Mouse (Mus musculus) ovary, postnatal 10 days (tissue): ENCODE measurements around the gene Myzap.
A peak's percentile ranks its signal among the peaks of the same experiment; 100 is the strongest.
"Not testable (repeated sequence)": the region's sequence is repeated elsewhere in the genome, so short reads cannot be mapped to it uniquely, and the experiment has no call there.

Source experiments
- DNase-seq: peaks from one replicate; pipeline ENCODE4 v3.0.0; 2022; ENCODE audit warnings: low spot score

The Myzap gene

DNA sequence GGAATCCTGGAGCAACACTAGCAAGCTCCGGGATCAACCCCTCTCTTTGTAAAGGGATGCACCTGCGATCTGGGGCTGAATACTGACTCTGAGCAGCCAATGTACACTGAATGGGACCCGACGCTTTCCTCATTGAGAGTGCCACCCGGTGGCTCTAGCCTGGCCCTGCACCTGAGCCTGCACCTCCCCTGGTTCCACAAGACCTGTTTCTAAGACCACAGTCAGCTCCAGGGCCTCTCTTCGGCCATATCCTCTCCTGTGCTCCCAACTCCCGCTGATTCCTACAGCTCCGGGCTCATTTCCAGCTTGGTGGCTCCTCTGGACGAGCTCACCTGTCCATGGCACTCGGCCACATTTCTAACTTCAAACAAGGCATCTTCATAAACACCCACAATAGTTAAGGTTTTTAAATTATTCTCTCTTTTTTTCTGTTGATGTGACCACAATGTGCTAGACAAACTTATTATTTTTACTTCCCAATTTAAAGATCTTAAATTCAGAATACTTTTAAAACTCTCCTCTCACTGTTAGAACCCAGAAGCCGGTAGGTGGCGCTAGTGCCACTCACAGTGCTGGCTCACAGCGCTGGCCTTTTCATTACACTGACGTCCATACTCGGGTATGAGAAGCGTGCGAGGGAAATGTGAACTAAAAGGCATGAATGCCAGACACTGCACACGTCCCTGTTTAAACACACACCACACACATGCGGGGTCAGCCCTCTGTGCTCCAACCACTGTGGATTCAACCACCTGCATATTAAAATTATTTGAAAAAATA is 48.5 kb downstream of the Myzap start:
- peak; percentile 68 for DNase-seq

DNA sequence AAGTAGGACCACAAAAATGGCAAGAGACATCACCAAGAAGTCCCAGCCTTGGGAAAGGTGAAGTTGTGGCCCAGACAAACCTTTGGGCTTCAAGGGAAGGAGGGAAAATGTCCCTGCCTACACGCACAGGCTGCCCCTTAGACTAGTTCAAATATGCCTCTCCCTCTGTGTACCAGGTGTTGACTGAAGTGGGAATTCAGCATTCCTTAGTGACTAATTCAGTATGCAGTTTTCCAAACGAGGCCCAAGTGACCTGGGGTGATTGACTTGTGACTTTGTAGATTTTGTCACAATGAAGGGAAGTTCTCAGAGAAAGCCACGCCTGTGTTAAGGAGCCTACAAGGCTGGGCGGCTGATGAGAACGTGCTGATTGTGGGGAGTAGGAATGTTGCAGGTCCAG is 49.9 kb downstream of the Myzap start:
- DNase-seq = no peak

DNA sequence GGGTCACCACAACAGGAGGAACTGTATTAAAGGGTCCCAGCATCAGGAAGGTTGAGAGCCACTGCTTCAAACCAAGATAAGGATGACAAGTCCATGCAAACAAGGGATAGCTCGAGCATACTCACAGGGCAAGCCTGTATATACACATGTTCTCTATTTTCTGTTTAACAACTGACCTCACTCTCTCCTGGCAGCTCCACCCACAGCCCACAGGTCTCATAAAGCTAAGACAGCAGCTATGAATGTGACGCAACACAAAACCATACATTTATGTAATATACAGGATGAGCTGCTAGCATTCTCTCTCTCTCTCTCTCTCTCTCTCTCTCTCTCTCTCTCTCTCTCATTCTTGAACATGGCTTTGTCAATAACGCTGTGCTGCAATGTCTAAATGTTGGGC is 51.4 kb downstream of the Myzap start:
- DNase-seq = no peak

DNA sequence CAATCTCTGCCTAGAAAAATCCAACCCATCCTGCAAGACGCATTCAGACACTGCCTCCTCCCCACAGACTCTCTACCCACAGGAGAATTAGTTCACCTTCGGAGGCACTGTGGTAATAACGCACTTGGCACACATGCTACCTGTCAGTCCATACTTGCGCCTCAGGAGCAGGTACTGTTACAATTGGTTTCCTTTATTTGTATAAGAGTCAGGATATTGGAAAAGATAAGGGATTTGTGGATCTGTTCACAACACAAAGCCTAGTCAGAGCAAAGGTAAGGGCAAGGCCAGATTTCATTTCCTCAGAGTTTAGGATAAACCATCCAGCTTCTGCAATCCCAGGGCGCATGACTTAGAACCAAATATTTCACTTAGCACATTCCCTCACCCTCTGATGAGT is 56.4 kb downstream of the Myzap start:
- DNase-seq = no peak

DNA sequence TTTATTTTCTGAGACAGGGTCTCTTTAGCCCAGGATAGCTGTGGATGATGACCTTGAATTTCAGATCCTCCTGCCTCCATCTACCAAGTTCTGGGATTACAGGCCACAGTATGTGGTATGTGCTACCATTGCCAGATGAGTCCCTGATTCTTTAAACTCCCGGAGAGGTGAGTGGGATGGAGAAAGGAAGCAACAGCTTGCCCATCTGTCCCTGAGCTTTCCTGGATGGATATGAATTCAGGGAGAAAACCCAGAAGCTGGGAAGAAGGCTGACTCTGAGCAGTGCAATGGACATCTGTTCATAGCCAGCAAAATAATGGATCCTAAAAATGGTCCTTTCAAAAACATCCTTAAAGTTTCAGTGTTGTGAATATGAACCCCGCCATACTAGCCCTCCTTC is 57.1 kb downstream of the Myzap start:
- no peak for DNase-seq

DNA sequence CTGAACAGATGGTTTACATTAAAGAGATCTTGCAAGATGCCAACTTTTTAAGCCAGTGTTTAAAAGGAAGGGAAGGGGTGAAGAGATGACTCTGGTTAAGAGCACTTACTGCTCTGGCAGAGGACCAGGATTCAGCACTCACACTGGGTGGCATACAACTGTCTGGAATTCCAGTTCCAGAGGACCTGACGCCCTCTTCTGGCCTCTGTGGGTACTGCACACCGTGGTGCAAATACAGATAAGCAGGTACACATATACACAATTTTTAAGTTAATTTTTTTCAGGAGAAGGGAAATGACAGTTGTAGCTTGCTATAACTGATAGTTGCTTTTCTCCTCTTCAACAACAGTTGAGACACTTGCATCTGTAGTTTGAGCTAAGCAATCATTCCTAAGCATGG is 62.2 kb downstream of the Myzap start:
- DNase-seq = no peak

DNA sequence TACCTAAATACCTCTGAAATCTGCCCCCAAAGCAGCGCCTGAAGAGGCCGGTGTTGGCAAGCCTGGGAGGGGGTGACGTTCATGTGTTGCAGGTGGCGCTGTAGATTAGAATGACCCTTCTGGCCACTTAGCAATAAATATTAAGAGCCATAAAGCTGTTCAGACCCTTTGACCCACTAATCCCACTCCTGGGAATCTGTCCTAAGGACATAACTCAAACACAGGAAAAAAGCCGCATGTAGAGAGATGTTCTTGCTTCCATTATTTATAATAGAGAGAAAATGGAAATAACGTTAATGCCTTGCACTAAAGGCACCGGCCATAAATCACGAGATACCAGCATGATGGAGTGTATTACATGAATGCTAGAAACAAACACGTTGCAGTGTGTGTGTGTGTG is 64.7 kb downstream of the Myzap start:
- DNase-seq = no peak

DNA sequence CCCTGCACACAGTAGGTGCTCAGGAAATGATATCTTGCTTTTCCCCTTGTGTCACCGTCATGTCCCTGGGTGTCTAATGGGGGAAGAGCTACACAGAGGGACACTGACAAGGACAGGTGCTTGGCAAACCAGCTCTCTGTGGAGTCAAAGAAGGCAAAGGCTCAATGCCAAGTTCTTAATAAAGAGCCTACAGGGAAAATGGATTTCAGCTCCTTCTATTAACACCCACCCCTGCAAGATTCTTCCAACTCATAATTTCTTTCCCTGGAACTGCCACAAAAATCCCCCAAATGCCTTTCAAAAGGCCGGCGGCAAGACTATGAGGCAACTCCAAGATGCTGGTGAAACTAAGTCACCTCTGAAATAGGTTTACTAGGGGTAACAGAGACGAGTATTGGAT is 68.3 kb downstream of the Myzap start:
- no peak for DNase-seq

DNA sequence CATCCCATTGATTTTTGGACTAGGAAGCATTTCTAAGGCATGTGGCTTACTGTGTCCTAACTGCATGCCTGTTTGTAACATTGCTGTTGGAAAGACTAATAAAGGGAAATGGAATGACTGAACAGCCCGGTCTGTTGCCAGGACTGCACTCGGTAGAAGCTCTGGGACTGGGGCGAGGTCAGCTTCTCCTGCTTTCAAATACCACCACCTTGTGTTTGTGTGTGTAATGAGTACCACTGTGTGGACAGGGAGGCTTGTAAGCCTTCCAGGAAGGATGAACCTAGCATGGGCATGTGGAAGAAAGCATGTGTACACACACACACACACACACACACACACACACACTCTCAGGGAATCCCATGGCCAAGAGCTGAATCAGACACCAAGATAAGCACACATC is 72.3 kb downstream of the Myzap start:
- no peak for DNase-seq

DNA sequence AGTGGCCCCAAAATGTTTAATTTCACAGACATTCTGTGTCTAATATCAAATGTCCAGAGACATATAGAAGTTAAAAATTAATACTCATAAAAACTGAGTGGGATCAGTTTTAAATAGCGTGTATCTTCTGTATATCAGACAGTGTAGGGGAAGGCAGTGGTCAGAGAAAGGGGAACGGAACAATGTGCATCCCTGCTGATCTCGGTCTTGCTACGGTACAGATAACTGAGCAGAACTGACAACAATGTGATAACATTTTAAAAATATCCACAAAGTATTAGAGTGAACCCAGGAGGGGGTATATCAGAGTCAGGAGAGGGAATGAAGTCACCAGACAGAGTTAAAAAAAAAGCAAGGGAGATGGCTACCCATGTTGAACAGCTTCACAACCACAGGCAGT is 74.7 kb downstream of the Myzap start:
- DNase-seq = no peak

DNA sequence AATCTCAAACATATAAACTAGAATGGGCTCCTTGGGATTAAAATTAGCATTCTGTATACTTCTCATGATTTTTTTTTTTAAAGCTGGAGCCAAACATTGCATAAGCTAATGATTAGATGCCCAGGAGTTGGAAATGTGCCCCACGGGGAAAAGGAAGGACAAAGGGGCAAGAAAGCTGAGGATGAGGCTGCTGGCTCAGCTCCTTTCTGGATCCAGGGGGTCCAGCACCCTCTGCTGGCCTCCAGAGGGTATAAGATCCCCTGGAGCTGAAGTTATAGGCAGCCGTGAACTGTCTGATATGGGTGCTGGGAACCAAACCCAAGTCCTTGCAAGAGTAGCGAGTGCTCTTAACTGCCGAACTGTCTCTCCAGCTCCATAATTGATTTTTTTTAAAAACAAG is 76.3 kb downstream of the Myzap start:
- DNase-seq = no peak

DNA sequence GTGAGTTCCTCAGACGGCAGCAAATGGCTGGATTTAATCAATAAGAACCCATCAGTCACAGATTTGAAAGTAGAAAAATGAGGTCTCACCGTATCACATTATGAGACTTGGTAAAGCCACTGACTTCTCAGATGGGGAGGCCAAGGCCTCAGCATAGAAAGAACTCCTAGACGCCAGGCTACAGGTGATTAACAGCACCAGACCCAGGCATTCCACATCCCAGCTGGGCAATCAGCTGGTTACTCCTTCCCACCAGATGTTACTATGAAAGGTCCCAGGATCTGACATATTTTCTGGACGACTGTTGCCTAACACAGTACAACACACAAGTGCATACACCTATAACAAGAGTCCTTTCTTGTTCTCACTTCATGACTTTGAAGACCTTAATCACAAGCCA is 78.6 kb downstream of the Myzap start:
- no peak for DNase-seq

DNA sequence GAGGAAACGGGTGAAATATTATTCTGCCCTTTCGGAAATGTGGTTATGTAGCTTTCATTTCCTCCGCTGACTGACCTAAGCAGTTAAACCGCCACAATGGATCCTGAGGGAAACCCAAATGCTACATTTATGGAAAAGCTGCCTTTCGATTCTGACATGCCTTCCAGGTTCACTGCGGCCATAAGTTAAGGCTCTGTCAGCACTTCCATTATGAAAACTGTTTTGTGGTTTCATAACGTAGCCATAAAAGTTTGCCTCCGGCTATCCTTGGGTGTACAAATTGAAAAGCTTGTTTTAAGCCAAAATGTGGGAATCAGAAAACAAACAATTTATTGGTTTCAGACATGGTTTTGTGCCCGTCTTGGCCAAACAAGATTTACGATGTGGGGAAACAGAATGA is 79.3 kb downstream of the Myzap start:
- no peak for DNase-seq

DNA sequence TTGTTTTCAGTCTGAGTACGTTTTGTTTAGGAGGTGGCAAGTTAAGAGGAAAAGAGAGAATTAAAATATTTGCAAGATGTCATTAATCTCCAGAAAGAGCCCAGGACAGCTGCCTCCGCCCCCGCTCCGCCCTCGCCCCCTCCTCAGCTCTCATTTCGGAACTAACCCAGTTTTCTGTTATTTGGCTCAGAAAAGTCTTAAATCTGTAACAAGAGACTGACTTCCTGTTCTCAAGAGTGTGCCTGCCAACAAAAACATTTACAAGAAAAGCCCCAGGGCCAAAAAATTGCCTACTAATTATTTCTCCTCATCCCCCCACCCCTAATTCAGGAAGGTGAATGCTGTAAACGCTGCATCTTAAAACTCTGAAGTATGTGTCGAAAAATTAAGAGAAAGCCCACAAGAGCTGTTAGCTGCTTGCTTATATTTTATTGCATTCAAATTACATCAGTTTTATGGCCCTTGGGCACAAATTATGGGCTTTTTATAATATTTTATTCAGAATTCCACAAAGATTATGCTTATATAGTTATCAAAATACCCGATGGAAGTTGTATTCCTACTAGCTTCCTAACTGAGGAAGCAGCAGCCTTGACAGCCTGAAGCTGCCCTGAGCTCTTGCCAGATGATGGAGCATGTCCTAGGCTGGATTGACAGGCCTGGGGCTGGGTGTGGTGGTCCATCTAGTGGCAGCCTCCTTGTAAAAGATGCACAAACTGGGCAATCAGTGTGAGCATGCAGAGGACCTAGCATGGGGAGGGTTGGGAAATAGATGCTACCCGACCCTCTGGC is 93.6 kb downstream of the Myzap start:
- DNase-seq = no peak

DNA sequence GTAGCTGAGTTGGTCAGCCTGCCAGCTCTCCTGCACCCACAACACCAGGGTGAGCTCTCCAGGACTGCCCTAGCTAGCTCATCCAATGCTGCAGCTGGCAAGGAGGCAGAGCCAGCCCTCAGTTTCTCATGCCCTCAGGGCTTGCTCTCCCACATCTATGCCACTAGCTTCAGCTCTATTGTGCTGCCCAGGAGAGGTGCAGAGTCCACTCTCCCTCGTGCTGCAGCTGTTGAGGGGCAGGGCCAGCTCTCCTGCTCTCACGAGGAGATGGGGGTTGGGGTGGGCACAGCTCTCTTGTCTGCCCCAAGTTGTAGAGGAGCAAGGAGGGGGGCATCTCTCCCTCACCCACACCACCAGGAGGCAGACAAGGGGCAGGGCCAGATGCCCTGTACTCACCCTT is 95.5 kb downstream of the Myzap start:
- DNase-seq = no peak

DNA sequence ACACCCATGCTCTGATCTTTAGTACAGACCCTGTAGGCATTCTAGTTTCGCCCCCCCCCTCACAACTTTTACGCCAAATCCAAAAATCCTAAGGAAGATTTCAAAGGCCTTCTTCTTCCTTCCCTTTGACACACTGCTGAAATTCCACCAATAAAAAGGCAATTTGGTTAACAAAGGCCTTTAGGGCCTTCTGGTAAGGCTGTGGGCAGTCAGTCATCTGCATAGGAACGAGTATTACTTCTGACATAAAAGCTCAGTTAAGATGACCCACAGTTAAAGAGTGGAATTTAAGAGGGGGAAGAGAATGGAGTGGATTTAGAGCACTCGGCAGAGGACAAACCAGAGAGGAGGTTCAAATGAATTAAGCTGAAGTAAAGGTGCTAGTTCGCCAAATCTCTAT is 98.4 kb downstream of the Myzap start:
- no peak for DNase-seq

DNA sequence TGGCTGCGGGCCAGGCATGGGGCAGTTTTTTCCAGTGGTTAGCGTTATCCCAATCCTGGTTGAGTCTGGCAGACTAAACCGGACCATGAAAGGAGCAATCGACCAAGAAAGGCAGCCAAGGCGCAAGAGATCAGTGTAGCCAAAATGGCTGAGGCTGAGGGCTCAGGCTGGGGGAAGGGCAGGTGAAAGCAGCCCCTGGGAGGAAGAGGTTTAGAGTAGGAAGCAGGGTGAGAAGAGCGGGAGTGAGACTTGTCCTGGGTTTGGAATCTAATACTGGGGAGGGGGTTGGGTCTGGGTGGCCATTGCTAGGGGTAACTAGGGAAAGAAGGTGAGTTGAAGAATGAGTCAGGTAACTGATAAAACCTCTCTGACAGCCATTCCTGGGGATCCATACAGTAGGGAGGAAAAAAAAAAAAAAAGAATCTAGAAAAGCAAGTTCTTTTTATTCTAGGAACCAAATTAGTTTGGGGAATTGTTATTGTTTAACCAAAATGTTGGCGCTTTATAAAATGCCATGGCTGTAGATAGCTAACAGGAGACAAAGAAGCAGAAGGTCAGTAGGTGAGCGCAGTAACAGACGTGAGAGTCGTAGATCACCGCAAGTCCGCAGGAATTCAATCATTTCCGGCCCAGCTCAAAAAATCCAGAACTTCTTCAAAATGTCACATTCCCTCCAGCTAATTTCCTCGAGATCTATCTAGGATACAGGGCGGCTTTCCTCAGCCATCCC is 99.7 kb downstream of the Myzap start:
- DNase-seq = no peak

DNA sequence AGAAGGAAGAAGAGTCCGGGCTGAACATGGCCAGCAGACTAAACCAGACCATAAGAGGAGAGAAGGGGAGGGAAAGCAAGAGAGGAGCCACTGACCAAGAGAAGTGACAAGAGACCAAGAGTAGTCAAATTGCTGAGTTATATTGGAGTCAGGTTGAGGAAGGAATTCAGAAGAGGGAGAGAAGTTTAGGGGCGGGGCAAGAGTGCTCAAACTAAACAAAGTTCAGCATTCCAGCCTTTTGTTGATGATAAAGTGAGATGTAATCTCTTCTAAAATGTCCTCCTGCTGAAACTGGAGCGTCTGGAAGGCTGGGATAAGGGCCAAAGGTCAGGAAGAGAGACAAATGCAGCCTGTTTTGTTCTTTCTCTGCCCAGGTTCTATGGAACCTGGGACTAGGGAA is 102.1 kb downstream of the Myzap start:
- no peak for DNase-seq

DNA sequence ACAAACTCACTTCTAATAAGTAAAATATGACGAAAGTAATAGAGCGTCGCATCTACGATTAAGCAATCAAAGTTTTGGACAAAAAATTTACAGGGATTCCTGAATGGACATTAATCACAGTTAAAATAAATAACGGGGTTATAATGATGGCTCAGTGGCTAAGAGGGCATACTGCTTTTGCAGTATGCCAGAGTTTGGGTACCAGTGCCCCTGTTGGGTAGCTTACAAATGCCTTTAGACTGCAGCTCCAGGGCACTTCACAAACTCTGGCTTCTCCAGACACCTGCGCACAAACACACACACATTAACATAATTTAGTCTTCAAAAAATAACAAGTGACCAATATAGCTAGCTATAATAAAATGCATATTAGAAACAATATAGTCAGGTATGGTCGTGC is 106.0 kb downstream of the Myzap start:
- no peak for DNase-seq

DNA sequence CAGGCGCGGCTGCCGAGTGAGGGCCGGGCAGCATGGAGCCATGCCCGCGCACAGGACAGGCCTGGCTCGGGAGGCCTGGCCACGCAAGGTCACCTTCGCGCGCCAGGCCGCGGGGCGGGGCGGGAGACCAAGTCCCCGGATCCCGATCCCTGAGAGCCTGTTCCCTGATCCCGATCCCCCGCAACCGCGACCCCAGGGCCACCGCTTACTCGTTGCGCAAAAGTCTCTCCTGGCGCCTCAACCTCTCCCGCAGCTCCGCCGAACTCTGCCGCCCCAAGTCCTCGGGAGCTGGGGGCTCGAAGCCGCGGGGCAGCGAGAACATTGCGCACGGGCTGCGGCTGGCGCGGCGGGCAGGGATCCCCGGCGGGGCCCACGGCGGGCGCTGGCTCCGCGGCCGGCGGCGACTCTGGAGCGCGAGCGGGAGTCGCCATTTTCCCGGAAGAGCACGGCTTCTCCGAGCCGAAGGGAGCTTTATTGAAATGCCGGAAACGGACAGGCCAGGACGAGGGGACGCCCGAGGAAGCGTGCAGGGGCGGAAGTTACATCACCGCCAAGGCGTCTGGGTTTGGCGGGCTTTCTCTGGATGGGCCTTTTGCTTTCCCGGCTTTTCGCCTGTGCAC is 106.6 kb downstream of the Myzap start, which contains the start of gene Polr2m:
Polr2m (minus strand) TSS at position 461 of the 620 bp plus-strand sequence.
- peak; percentile 87 for DNase-seq

DNA sequence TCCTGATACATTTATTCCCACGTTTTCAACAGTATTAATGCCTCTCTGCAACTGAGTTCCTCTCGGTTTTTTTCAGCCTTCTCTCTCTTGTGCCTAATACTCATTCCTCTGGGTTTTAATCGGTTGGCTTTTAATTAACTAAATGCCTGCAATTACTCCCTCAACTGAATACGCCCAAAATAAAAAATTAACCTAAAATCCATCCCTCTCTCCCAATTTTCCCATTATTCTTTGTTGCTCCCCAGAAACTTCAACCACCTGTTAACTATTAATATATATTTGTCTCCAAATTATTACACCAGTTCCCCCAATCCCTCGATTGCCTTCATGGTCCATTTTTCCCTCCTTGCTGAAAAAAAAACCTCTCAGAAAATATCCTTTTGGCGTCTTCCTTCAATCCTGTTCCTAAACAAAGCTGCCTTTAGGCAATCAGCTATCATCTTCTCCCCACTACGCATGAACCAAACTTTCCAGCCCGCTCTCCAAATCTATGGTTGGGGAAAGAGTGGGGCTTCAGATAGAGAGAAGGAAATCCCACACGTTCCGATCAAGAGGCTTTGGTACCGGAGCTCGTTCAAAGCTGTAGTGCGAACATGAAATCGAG is 107.2 kb downstream of the Myzap start:
- no peak for DNase-seq

DNA sequence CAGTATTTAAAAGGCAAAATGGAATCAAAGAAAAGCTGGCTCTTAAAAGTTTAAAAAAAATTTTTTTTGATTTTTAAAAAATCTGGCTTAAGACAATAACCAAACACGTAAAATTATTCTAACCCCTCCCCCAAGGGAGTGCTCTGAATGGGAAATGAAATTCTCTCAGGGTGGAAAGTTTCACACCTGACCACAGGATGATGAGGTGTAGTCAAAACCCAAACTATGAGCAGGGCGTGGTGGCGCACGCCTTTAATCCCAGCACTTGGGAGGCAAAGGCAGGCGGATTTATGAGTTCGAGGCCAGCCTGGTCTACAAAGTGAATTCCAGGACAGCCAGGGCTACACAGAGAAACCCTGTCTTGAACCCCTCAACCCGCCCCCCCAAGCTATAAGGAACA is 108.3 kb downstream of the Myzap start:
- not testable (repeated sequence) for DNase-seq
